Mouse (Mus musculus): ENCODE measurements around the gene Scarb2. TPM values are rescaled to one million over a fixed set of nuclear protein-coding genes. Genes with fewer than 3 reads are reported as not detected.

Gene Scarb2
- polyA plus RNA-seq, 1 experiment: 16.7 TPM

GRCm38 (mm10) chr5:92424126-92424525, 82.5 kb downstream of the Scarb2 start:
- Histone ChIP-seq H3K4me3 (replicated peaks; ENCODE audit: control insufficient read depth, low read depth, low read length) (no peak overlapping the region), H3K27ac (ENCODE audit: control insufficient read depth, insufficient read depth, low read depth, low read length, poor library complexity) (no peak overlapping the region), H3K4me1 (ENCODE audit: control insufficient read depth, insufficient read depth, low read length) (no peaks in the 10 kb centered on the region)
- WGBS: 92% methylated on average over 11 of the region's 11 CpGs
- TF ChIP-seq POLR2A (IDR thresholded peaks at IDR 0.05; ENCODE audit: borderline replicate concordance, control insufficient read depth, low read depth, low read length) (no peak), CTCF (IDR thresholded peaks at IDR 0.05; ENCODE audit: control insufficient read depth, insufficient read depth, low read length) (no peak)

DNA sequence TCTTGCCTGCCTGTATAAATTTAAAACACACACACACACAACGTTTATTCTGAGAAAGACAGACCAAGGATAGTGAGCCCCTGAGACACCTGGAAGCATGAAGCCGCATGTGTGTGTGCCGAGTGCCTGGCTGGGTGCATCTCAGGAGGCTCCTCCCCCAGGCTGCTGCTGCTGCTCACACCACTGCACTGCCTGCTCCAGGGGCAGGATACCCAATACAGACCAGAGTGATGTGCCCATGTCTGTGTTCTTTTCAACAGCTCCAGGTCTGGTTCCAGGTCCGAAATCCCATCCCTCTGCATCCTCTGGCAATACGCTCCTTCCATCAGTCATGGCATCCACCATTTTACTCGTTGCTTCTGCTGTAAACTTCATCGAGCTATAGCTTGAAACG, 92.7 kb downstream of the Scarb2 start:
- no peaks in the 10 kb centered on the region for H3K4me1 ChIP-seq (ENCODE audit: control insufficient read depth, insufficient read depth, low read length)
- H3K27ac ChIP-seq (ENCODE audit: control insufficient read depth, insufficient read depth, low read depth, low read length, poor library complexity): no peak overlapping the region
- TF ChIP-seq POLR2A (IDR thresholded peaks at IDR 0.05; ENCODE audit: borderline replicate concordance, control insufficient read depth, low read depth, low read length) (no peak), CTCF (IDR thresholded peaks at IDR 0.05; ENCODE audit: control insufficient read depth, insufficient read depth, low read length) (no peak)
- 86% methylated on average over 8 of the region's 8 CpGs for WGBS
- no peak overlapping the region for H3K4me3 ChIP-seq (replicated peaks; ENCODE audit: control insufficient read depth, low read depth, low read length)

DNA sequence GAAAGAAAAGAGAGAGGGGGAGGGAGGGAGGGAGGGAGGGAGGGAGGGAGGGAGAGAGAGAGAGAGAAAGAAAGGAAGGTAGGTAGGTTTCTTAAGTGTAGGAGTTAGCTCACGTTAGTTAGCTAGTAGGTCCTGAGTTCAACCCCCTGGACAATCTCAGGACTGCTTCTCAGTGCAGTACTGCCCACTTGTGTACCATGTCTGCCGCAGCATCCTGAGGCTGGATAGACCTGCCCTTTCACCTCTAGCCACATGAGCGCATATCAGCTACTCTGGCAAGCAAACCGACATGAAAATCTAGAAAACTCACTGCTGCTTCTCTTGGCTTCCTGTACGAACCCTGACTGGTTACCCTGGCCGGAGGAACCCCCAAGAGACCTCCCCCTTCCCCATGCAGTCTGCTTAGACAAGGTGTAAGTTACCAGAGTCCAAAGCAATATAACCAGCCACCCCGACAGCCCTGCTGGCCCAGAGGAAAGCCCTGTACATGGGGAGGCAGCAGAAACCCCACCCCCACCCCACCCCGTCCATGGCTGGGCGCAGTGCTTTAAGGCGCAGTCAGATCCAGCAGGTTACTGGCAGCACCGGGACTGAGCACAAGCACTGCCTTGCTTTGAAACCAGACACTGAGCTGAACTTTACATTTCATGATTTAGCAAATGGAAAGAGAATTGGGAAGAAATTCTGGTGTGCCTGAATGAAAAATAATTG, 93.2 kb downstream of the Scarb2 start:
- WGBS: 80% methylated on average over 11 of the region's 11 CpGs
- TF ChIP-seq POLR2A (IDR thresholded peaks at IDR 0.05; ENCODE audit: borderline replicate concordance, control insufficient read depth, low read depth, low read length) (no peak), CTCF (IDR thresholded peaks at IDR 0.05; ENCODE audit: control insufficient read depth, insufficient read depth, low read length) (no peak)

DNA sequence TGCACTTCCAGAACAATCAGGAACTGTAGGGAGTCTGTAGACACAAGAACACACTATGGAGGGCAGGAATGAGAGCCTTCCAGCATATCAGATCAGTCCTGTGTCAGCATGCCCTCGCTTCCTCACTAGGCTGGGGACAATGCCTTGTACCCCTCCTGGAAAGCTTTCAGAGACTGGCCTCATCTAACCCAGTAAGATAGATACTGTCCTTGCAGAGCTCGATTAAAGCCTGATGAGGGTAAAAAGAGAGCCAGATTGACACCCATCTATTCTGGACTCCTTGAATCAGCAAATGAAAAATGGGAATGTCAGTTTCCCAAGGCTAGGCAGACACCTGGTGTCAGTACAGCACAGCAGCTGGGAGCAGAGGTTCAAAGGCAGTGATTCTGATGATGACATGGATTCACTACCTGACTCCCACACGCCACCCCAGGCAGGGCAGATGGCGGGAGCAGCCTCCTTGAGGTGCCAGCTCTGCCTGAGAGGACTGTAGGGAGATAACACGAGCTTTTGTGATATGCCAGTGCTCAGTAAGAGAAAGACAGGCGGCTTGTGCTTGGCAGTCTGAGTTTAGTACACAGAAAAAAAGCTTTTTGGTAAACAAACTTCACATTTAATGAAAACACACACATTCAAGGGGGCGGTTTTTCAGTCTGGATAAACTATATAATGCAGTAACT, 95.0 kb downstream of the Scarb2 start:
- TF ChIP-seq CTCF (IDR thresholded peaks at IDR 0.05; ENCODE audit: control insufficient read depth, insufficient read depth, low read length) (no peak), POLR2A (IDR thresholded peaks at IDR 0.05; ENCODE audit: borderline replicate concordance, control insufficient read depth, low read depth, low read length) (no peak)

More for the DNA sequence above, 93.2 kb downstream of the Scarb2 start:
- Histone ChIP-seq H3K4me1 (ENCODE audit: control insufficient read depth, insufficient read depth, low read length) (no peaks in the 10 kb centered on the region), H3K4me3 (replicated peaks; ENCODE audit: control insufficient read depth, low read depth, low read length) (no peak overlapping the region), H3K27ac (ENCODE audit: control insufficient read depth, insufficient read depth, low read depth, low read length, poor library complexity) (no peak overlapping the region)

DNA sequence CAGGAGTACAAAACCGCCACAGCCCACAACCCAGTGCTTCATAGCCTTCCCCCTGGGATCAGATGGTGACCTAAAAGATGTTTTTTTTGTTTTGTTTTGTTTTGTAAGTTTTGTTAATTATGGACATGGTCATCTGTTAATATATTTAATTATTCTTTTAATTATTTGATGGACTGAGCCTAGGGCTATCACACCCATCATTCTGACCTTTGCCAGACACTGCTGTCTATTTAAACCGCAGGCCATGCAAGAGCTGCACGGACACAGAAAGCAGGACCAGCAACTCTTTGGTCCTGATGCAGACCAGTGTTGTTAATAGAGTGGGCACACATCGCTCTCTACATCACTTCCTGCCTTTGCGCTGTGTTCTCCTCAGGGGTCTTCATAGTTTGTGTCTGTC, 96.1 kb downstream of the Scarb2 start:
- TF ChIP-seq POLR2A (IDR thresholded peaks at IDR 0.05; ENCODE audit: borderline replicate concordance, control insufficient read depth, low read depth, low read length) (no peak), CTCF (IDR thresholded peaks at IDR 0.05; ENCODE audit: control insufficient read depth, insufficient read depth, low read length) (no peak)
- 86% methylated on average over 5 of the region's 5 CpGs for WGBS
- H3K27ac ChIP-seq (ENCODE audit: control insufficient read depth, insufficient read depth, low read depth, low read length, poor library complexity): no peak overlapping the region

More for the DNA sequence above, 95.0 kb downstream of the Scarb2 start:
- WGBS: 68% methylated on average over 7 of the region's 7 CpGs
- no peak overlapping the region for H3K27ac ChIP-seq (ENCODE audit: control insufficient read depth, insufficient read depth, low read depth, low read length, poor library complexity)
- no peaks in the 10 kb centered on the region for H3K4me1 ChIP-seq (ENCODE audit: control insufficient read depth, insufficient read depth, low read length)
- no peak overlapping the region for H3K4me3 ChIP-seq (replicated peaks; ENCODE audit: control insufficient read depth, low read depth, low read length)

DNA sequence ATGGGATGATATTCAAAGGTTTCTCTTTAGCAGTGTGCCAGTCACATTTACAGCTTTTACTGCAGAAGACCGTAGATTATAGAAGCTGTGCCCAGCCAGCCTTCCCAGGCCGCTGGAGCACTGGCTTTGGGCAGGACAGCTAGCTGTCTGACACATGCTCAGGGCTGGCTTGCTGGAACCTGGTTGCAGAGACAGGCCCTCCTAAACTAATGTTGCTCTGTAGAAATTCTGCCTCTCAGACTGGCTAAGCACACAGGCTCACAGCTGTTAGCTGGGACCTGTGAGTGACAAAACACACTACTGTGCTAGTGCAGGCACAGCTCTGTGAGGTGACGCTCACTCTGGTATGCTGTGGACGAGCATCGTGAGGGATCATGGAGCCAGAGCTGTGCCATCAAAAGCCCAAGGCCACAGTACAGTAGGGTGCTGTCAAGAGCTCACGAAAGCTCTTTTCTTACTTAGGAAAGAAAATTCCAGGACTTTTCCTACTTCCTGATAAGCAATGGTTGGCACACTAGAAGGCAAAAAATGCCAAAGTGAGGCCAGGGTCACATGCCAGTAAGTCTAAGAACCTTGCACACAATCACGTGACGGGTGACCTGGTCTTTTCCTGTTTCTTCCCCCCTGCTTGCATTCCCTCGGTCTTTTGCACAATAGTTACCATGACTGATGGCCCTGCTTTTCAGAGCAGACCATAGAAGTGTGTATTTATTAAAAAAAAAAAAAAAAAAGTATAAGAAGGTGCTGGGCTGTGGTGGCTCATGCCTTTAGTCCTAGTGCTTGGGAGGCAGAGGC, 97.1 kb downstream of the Scarb2 start:
- H3K4me1 ChIP-seq (ENCODE audit: control insufficient read depth, insufficient read depth, low read length): no peaks in the 10 kb centered on the region
- 66% methylated on average over 9 of the region's 9 CpGs for WGBS
- H3K27ac ChIP-seq (ENCODE audit: control insufficient read depth, insufficient read depth, low read depth, low read length, poor library complexity): no peak overlapping the region
- no peak overlapping the region for H3K4me3 ChIP-seq (replicated peaks; ENCODE audit: control insufficient read depth, low read depth, low read length)
- TF ChIP-seq CTCF (IDR thresholded peaks at IDR 0.05; ENCODE audit: control insufficient read depth, insufficient read depth, low read length) (no peak), POLR2A (IDR thresholded peaks at IDR 0.05; ENCODE audit: borderline replicate concordance, control insufficient read depth, low read depth, low read length) (no peak)

More for the DNA sequence above, 96.1 kb downstream of the Scarb2 start:
- Histone ChIP-seq H3K4me1 (ENCODE audit: control insufficient read depth, insufficient read depth, low read length) (no peaks in the 10 kb centered on the region), H3K4me3 (replicated peaks; ENCODE audit: control insufficient read depth, low read depth, low read length) (no peak overlapping the region)

- Histone ChIP-seq H3K27ac (ENCODE audit: control insufficient read depth, insufficient read depth, low read depth, low read length, poor library complexity) (no peak overlapping the region), H3K4me1 (ENCODE audit: control insufficient read depth, insufficient read depth, low read length) (no peaks in the 10 kb centered on the region; the same call in 1 of the 2 replicates), H3K4me3 (replicated peaks; ENCODE audit: control insufficient read depth, low read depth, low read length) (no peak overlapping the region)
- TF ChIP-seq POLR2A (IDR thresholded peaks at IDR 0.05; ENCODE audit: borderline replicate concordance, control insufficient read depth, low read depth, low read length): no peak
- TF ChIP-seq CTCF (IDR thresholded peaks at IDR 0.05; ENCODE audit: control insufficient read depth, insufficient read depth, low read length): no peak
- 58% methylated on average over 2 of the region's 2 CpGs for WGBS
Observed at GRCm38 (mm10) chr5:92404400-92404678, 102.3 kb downstream of the Scarb2 start.
